Mouse (Mus musculus) spleen, adult 12 weeks (tissue): ENCODE data around the gene Gnb1.
A peak's percentile ranks its signal among the peaks of the same experiment; 100 is the strongest.

ENCODE experiments used
- DNase-seq: peaks from one replicate; pipeline ENCODE4 v3.0.0; 2022; ENCODE audit warnings: low spot score

Gene Gnb1

GRCm38 (mm10) chr4:155485521-155485920 is 5.6 kb upstream of the Gnb1 start:
- DNase-seq: no peak

DNA sequence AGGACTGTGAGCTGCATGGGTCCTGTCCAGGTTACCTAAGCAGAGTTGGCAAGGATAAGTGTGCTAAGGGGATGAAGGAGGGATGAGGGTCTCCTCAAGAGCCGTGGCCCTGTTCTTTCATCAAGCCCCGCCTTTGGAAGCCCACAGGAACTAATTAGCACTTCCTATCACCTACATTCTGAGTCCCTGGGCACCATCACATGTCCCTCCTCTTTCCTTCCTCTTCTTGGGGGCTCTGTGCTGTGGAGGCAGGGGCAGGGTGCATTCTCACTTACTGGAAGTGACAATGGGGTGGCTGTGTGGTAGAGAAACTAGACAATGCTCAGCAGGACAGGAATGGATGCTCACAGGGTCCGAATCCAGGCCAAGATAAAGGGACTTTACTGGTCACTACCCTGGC is 3.4 kb upstream of the Gnb1 start:
- DNase-seq: no peak

DNA sequence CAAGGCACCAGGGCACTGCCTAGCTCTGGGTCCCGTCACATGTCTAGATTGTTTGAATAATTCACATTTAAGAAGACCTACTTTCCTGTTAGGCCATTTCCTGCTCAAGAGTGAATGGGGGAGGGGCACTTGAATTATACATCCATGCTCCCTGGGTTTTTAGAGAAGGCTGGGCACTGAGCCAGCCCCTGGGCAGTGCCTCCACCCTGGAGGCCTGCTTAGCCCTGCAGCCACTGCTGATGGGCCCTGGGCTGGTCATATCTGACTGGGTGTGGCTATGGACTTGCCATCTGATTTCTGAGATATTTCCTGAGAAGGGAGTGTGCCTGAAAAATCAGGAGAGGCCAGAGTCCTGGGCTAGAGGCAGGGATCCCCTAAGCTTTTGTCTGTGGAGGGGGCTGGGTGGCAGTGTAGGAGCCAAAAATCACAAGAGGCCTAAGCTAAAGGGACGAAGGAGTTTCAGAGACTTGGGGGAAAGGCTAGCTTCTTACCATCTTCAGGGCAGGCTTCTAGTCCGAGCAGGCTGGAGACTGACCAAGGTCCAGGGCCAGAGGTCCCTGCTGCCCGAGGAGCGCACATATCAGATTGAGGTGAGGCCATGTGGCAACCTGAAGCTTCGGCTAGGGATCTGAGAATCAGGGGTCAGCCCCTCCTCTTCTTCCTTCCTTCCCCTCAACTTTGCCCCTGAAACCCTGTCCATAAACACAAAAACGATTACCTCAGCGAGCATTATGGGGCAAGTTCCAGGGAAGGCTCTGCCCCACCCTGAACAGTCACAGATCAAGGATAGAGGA is 2.7 kb upstream of the Gnb1 start:
- peak; percentile 37 for DNase-seq

DNA sequence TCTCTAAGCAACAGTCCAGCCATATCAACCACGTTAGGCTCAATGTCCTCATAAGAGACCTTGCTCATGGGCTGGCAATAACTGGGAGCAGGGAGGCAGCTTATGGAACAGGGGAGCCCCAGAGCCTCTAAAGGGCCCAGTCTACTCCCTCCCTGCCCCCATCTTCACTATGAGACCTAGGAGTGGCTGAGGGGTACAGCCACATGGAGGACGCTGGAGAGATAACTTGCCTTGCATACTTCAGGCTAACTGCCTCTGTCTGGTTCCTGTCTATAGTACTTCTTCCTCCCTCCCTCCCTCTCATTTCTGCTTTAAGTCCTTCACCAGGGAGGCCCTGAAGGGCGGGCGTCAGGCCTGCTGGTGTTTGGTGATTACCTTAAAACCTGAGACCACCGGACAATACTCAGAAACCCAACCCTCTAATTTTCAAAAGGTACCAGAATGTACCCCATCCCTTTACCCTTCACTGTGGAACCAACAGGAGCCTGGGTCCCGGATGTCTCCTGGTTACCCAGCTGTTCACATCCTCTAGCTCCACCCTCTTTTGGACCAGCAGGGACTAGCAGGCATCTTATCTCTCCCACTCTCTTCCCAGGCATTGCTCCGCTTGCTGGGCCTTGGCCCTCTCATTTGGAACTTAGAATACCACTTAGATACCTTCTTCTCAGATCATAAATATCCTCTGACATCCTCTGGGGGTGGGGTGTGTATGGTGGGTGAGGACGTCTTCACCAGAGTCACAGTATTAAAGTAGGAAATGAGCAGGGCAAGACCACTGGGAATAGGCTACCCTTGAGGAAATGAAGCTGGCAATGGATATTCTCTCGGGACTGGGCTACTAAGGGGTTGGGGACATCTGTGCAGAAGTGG is 1.8 kb upstream of the Gnb1 start:
- no peak for DNase-seq

- DNase-seq: no peak
Measured at GRCm38 (mm10) chr4:155490456-155490855, 705 bp upstream of the Gnb1 start.

DNA sequence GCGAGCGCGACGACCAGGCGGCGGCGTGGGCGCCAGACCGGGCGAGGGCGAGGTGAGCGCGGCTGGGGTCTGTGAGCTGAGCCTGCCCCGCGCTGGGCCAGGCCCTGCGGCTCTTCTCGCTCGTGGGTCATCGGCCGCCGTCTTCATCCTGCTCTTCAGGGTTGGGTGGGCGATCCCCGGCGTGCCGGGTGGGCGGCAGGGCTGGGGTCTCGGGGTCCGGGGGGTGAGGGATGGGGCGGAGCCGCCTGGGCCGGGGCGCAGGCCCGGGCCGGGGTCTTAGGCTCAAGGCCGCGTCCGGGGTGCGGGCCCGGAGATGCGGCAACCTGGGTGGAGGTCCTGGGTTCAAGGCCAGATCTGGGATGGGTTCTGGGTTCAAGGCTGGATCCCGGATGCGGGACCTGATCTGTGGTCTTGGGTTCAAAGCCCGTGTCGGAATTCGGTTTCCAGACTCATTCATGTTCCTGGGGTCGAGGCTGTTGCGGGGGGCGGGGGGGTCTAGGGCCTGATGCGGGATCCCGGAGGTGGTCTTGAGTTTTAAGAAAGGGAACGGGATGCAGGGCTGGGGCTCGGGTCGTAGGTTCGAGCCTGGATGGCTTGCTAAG is 469 bp downstream of the Gnb1 start:
- DNase-seq: no peak

DNA sequence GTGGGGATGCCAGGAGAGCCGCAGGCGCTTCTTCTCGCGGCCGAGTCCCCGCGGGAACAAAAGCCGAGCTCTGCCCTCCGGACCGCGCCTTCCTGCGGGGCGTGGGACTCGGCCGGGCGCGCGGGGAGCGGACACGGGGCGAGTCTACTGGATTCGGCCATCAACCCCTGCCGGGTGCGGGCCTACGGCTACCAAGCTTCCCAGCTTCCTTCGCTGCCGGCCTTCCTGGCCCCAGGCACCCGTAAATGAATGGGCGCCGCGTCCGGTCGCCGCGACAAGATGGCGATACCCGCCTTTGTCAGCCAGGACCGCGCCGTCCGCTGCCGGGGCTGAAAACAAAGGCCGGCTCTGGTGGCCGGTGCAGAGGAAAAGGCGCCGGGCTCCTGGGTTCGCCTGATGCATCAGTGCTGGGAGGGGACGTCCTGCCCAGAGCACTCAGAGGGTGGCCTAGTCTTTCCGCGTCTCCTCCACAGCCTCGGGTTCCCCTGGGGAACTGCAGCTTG is 1.0 kb downstream of the Gnb1 start:
- DNase-seq: peak; percentile 45

DNA sequence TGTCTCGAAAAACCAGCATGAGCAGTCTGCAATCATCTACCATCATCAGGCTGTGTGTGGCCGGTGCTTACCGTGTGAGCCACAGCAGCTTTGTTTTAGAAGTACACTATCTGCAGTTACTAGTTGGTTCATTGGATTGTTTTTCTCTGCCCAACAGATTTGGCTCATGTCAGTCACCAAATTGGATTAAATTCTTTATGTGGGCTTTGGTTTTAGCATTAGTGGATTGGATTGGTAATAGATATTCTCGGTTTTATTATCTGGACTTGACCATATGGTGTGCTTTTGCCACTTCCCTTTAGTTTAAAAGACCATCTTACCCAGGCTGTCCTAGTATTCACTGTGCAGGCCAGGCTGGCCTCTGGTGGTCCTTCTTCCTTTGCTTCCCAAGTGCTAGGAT is 3.7 kb downstream of the Gnb1 start:
- DNase-seq: no peak

DNA sequence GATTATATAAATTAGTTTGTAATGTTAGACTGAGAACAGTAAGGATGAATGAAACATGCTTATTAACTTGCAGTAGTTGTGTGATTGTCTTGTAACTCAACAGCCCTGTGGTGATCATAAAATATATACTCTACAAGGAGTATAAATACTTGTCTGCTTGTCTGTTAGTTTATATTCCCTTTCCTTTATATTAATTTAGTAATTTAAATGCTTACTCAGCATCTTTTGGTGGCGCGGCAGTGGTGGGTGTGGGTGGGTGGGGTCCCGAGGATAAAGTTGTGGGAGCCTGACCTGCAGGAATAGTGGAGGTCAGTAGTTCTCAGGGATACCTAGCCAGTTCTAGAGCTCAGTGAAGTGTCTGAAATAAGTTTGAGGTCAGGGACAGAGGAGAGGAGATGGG is 6.8 kb downstream of the Gnb1 start:
- no peak for DNase-seq

DNA sequence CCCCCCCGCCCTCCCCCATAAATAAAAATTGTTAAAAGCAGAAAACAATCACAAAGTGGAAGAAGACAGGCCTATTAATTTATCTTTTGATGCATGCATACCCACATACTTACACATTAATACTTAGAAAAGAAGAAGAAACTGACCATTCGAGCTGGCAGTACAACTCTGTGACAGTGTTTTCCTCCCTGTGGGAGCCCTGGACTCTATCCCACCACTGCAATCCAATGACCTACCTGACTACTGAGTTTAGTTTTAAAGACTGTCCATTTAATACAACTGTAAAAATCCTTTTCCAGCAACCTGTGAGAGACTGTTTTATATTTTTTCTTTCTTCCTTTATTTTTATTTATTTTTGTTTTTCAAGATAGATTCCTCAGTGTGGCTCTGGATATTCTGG is 10.0 kb downstream of the Gnb1 start:
- no peak for DNase-seq

DNA sequence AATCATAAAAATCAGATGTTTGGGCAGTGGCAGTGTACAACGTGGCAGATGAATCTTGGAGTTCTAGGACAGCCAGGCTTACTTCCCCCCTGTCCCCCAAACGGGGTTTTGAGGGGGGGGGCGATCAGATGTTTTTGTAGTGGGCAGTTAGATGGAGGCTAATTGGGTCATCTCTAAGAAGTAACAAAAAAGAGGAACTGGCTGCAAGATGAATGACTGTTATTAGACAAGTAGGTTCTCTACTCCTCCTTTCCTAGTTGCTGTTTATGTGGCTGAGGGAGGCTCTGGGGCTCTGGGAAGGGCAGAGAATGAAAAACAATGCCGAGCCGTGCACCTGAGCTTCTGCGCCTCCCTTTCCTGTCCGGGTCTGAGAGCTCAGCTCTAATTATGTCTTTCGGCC is 13.9 kb downstream of the Gnb1 start:
- no peak for DNase-seq

DNA sequence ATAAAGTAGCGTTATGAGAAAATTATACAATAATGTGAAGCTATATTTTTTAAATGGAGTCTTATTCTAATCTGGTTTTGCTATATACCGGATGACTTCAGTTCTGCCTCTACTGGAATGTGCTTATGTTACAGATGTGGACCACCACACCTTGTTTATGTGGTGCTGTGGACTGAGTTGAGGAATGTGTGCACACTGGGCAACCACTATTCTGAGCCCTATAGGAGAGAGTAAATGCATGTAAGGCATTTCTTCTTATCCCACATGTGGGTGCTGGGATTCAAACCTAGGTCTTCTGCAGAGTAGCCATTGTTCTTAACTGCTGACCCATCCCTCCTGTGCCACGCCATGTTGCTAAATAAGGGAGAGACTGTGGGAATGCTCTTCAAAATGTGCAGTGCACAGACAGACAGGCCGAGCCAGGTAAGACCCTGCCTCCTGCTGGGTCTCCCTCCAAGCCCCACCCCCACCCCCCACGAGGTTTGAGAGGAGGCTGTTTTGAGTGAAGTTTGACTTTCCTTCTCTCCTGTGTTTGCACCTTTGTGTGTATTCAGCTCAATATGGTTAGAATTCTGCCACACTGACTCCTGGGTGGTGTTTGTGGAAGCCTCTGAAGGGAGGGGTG is 14.6 kb downstream of the Gnb1 start:
- no peak for DNase-seq

GRCm38 (mm10) chr4:155508614-155509013 is 17.5 kb downstream of the Gnb1 start:
- DNase-seq: no peak

DNA sequence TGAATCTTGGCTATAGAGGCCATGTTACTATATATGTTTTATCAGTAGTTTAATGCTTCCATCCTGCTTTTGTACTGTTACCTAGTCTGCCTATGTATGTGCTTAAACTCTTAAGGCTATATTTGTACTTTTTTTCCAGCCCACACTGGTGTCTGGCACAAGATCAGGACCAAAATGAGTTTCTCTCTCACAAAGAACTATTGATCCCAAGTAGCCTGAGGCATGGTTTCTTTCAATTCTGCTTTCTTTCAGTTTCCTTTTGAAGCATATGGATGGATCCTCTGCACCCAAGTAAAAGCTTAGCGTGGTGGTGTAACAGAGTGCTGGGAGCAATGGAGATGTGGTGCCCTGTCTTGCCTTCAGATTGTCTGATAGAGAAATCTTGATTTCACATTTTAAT is 19.8 kb downstream of the Gnb1 start:
- no peak for DNase-seq

DNA sequence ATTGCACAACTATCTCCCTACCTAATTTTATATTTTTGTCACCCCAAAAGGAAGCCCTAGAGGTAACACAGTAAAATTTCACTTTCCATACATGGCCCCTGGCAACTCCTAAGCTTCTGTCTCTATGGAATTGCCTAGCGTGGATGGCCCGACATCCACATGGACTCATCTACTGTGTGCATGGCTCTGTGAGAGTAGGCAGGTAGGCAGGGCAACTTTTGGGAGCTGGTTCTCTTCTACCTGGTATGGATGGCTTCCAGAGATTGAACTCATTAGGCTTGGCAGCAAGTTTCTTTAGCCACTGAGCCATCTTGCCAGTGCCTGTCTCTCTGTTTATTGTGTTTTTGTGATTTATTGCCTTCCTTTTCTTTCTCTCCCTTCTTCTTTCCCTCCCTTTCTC is 23.6 kb downstream of the Gnb1 start:
- DNase-seq: no peak

- no peak for DNase-seq
Measured at GRCm38 (mm10) chr4:155517948-155518517, 26.9 kb downstream of the Gnb1 start.

- DNase-seq: no peak
Measured at GRCm38 (mm10) chr4:155522327-155522726, 31.2 kb downstream of the Gnb1 start.

DNA sequence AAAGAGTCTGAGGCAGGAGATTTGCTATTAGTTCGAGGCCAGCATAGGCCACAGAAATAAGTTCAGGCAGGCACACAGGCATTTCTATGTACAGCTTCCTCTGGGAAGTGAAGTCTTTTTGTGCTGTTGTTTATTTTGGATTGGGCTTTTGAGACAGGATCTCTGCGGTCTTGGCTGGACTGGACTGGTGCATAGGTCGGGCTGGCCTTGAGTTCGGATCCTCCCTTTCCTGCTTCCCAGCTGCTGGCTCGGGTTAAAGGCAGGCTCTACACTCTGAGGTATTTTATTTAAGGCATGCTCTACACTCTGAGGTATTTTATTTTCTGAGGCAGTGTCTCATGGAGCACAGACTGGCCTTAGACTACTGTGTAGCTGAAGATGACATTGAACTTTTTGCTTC is 34.6 kb downstream of the Gnb1 start:
- DNase-seq: no peak

- no peak for DNase-seq
Measured at GRCm38 (mm10) chr4:155529294-155529693, 38.1 kb downstream of the Gnb1 start.

DNA sequence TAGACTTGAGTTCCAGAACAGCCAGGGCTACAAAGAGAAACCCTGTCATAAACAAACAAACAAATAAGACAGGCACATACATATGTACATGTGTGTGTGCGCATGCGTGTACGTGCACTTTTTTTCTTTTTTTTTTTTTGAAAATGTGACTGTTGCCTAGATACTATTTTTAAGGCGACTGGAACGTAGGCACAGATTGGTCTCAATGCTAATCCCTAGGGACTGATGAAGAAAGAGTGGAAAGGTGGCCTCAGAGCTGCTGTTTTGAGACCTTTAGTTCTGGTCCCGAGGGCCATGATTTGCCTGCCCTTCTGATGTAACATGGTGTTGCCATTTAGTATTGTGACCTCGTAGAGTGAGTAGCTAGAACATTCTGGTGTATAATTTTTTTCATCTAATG is 58.8 kb downstream of the Gnb1 start:
- no peak for DNase-seq

- DNase-seq: no peak
Measured at GRCm38 (mm10) chr4:155550446-155550845, 59.3 kb downstream of the Gnb1 start.

GRCm38 (mm10) chr4:155551073-155551472 is 59.9 kb downstream of the Gnb1 start:
- no peak for DNase-seq
